Mouse (Mus musculus): ENCODE measurements around the gene Kat7. TPM values are rescaled to one million over a fixed set of nuclear protein-coding genes. Genes with fewer than 3 reads are reported as not detected.

The Kat7 gene
- polyA plus RNA-seq, 1 experiment from 2014 or later, result 85.3 TPM

DNA sequence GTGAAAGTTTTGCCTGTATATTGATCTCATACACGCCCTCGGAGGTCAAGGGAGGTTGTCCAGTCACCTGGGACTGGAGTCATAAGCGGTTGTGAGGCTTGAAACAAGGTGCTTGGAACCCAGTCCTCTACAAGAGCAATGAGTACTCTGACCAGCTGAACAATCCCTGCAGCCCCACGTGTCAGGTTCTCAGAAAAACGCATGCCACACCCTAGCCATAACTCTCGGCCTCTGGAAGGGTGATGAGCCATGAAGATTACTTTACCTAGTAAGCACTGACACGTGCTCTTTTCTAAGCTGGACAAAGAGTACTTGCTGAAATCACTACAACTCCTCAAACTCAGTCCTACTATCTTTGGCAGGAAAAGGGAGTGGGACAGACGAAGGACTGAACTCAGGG, 2.5 kb downstream of the Kat7 start:
- no peak overlapping the region for H3K27ac ChIP-seq (replicated peaks)
- no peak for ATAC-seq (ENCODE audit: low FRiP score, low read depth)
- H3K9me3 ChIP-seq, result no peaks in the 10 kb centered on the region
- no peaks in the 10 kb centered on the region for H3K27me3 ChIP-seq
- no peak overlapping the region for H3K9ac ChIP-seq (replicated peaks)
- WGBS, result 89% methylated on average over 8 of the region's 8 CpGs
- peaks cover 29% of the 10 kb centered on the region for H3K36me3 ChIP-seq
- no peak overlapping the region for H3K4me3 ChIP-seq
- H3K4me1 ChIP-seq, result peaks cover 29% of the 10 kb centered on the region
- no peak overlapping the region for H3K4me2 ChIP-seq (replicated peaks)

DNA sequence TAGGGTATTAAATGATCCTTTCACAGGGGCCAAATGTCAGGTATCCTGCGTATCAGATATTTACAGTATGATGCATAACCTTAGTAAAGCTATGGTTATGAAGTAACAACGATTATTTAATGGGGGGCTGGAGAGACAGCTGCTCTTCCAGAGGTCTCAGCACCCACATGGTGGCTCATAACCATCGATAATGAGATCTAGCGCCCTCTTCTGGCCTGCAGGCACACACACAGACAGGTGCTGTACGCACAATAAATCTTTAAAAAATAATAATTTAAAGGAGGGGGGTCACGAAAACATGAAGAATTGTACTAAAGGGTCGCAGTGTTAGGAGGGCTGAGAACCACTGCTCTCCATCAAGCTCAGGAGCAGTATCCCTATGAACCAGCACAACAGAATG, 4.4 kb downstream of the Kat7 start:
- no peak for ATAC-seq (ENCODE audit: low FRiP score, low read depth)
- peaks cover 48% of the 10 kb centered on the region for H3K36me3 ChIP-seq

DNA sequence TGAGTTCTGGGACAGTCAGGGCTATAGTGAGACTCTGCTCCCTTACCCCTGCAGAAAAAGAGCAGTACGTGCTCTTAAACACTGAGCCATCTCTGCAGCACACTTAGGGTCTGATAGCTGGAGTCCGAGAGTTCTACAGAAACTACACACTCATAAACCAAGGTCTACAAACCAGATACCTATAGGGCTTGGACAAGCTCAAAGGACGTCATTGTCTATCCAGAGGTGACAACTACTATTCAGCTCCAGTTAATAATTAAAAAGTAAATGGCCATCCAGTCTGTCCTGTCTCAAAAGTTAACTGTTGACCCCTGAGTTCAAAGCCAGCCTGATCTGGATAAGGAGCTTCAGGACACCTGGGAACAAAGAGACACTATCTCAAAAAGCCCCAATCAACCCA, 8.3 kb downstream of the Kat7 start:
- H3K36me3 ChIP-seq, result peaks cover 82% of the 10 kb centered on the region
- no peak overlapping the region for H3K9ac ChIP-seq (replicated peaks)
- ATAC-seq (ENCODE audit: low FRiP score, low read depth), result no peak
- H3K27ac ChIP-seq (replicated peaks), result no peak overlapping the region
- no peak overlapping the region for H3K4me3 ChIP-seq
- H3K4me2 ChIP-seq (replicated peaks), result no peak overlapping the region
- H3K9me3 ChIP-seq, result no peaks in the 10 kb centered on the region
- H3K27me3 ChIP-seq, result no peaks in the 10 kb centered on the region
- WGBS, result 89% methylated on average over 3 of the region's 3 CpGs
- no peaks in the 10 kb centered on the region for H3K4me1 ChIP-seq

More for the DNA sequence above, 4.4 kb downstream of the Kat7 start:
- Histone ChIP-seq H3K4me1 (peaks cover 14% of the 10 kb centered on the region), H3K9ac (replicated peaks) (no peak overlapping the region), H3K9me3 (no peaks in the 10 kb centered on the region), H3K27me3 (no peaks in the 10 kb centered on the region), H3K4me2 (replicated peaks) (no peak overlapping the region), H3K4me3 (no peak overlapping the region), H3K27ac (replicated peaks) (no peak overlapping the region)
- 91% methylated on average over 7 of the region's 7 CpGs for WGBS

DNA sequence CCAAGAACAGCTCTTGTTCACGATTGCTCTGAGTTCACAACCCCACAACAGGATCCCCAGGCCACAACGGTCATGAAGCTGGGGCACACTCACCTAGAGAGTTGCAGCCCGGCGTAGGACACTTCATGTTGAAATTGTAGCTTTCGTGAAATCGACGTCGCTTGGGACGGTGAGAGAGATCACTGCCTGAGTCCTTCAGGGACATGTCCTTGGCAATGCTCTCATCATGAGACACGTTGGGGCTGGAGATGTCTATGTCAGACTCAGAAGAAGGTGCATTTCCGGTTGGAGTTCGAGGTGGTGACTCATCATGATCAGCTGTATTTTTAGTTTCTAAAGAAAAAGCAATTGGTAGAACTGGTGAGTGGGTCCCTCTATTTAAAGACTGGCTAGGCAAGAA, 10.2 kb downstream of the Kat7 start:
- H3K9ac ChIP-seq (replicated peaks), result no peak overlapping the region
- H3K36me3 ChIP-seq, result peaks cover 71% of the 10 kb centered on the region
- H3K4me3 ChIP-seq, result no peak overlapping the region
- no peaks in the 10 kb centered on the region for H3K9me3 ChIP-seq
- no peaks in the 10 kb centered on the region for H3K27me3 ChIP-seq
- H3K4me2 ChIP-seq (replicated peaks), result no peak overlapping the region
- H3K4me1 ChIP-seq, result no peaks in the 10 kb centered on the region
- ATAC-seq (ENCODE audit: low FRiP score, low read depth), result no peak
- H3K27ac ChIP-seq (replicated peaks), result no peak overlapping the region
- WGBS, result 96% methylated on average over 12 of the region's 12 CpGs

DNA sequence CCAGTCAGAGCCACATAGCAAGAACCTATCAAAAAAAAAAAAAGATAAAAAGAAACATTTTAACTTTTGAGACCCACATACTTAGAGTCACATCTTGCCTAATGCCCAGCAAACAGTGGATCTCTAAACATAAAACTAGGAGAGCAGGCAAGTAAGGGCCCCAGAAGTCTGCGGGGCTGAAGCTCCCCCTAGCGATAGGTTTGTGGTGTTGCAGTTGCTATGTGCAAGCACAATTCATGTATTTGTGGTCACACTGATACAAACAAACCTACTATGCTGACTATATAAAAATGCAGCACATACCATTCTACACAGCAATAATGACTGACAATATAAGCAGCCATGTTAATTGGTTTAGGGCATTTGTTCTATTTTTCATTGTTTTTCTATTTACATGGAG, 11.9 kb downstream of the Kat7 start:
- Histone ChIP-seq H3K9me3 (no peaks in the 10 kb centered on the region), H3K4me3 (no peak overlapping the region), H3K27me3 (no peaks in the 10 kb centered on the region), H3K4me1 (no peaks in the 10 kb centered on the region), H3K27ac (replicated peaks) (no peak overlapping the region), H3K4me2 (replicated peaks) (no peak overlapping the region), H3K9ac (replicated peaks) (no peak overlapping the region), H3K36me3 (peaks cover 75% of the 10 kb centered on the region)
- 23% methylated on average over 2 of the region's 2 CpGs for WGBS
- no peak for ATAC-seq (ENCODE audit: low FRiP score, low read depth)

DNA sequence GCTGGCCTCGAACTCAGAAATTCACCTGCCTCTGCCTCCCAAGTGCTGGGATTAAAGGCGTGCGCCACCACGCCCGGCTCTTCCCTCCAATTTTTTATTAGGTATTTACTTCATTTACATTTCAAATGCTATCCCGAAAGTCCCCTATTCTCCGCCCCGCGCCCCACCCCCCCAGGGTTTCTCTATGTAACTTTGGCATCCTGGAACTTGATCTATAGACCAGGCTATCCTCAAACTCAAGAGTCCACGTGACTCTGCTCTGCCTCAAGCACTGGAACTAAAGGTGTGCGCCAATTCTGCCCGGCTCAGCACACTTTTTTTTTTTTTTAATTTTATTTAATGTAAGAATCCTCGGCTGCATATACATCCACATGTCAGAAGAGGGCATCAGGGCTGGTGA, 14.3 kb downstream of the Kat7 start:
- no peak for ATAC-seq (ENCODE audit: low FRiP score, low read depth)
- no peak overlapping the region for H3K4me2 ChIP-seq (replicated peaks)
- H3K9ac ChIP-seq (replicated peaks), result no peak overlapping the region
- no peaks in the 10 kb centered on the region for H3K4me1 ChIP-seq
- no peak overlapping the region for H3K27ac ChIP-seq (replicated peaks)
- 96% methylated on average over 13 of the region's 13 CpGs for WGBS
- peaks cover 72% of the 10 kb centered on the region for H3K36me3 ChIP-seq
- H3K27me3 ChIP-seq, result no peaks in the 10 kb centered on the region
- H3K9me3 ChIP-seq, result no peaks in the 10 kb centered on the region
- no peak overlapping the region for H3K4me3 ChIP-seq

DNA sequence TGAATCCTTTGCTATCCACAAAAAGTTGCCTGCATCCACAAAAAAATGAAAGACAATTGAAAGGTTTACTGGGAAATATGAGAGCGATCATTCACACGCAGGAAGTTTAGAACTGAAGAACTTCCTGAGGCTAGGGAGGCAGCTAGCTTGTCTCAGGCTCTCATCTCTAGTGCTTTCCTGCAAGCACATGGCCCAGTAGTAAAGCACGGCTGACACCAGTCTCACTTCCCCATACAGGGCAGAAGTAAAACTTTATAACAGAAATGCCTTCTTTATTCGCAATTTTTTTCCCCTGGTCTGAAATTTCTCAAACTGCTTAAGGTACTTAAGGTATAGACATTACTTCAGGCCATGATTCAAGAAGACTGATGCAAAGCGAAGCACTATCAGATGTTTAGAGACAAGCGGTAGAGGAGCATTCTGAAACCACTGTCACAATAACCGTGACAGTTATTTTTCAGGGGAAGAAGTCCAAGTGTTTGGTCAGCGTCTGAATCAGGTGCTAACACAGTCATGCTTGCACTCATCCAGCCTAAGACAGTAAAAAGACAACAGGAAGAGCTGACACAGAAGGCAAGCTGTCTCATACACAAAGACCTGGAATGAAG, 16.9 kb downstream of the Kat7 start:
- no peaks in the 10 kb centered on the region for H3K9me3 ChIP-seq
- no peak overlapping the region for H3K27ac ChIP-seq (replicated peaks)
- 91% methylated on average over 8 of the region's 8 CpGs for WGBS
- peaks cover 65% of the 10 kb centered on the region for H3K36me3 ChIP-seq
- ATAC-seq (ENCODE audit: low FRiP score, low read depth), result no peak
- no peaks in the 10 kb centered on the region for H3K27me3 ChIP-seq
- no peak overlapping the region for H3K9ac ChIP-seq (replicated peaks)
- no peak overlapping the region for H3K4me2 ChIP-seq (replicated peaks)
- no peaks in the 10 kb centered on the region for H3K4me1 ChIP-seq
- H3K4me3 ChIP-seq, result no peak overlapping the region

DNA sequence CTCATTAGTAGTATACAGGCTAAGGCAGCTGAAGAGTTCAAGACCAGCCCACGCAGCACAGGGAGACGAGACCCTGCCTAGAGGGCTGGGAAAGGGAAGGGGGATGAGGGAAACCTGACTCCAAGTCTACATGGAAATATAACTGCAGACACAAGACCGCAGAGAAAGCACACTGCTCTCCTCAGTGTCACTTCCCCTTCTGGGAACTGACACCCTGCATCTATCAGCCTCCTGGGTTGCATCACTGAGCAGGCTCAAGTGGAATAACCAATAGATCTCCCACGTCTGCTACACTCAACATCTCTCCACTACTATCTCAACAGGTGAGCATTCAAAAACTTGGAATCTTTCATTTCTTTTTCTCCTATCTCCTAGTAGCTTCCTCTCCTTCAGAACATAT, 18.0 kb downstream of the Kat7 start:
- Histone ChIP-seq H3K9me3 (no peaks in the 10 kb centered on the region), H3K4me2 (replicated peaks) (no peak overlapping the region), H3K27me3 (no peaks in the 10 kb centered on the region), H3K27ac (replicated peaks) (no peak overlapping the region), H3K4me3 (no peak overlapping the region), H3K4me1 (no peaks in the 10 kb centered on the region), H3K9ac (replicated peaks) (no peak overlapping the region), H3K36me3 (peaks cover 67% of the 10 kb centered on the region)
- 80% methylated on average over 4 of the region's 4 CpGs for WGBS
- no peak for ATAC-seq (ENCODE audit: low FRiP score, low read depth)

DNA sequence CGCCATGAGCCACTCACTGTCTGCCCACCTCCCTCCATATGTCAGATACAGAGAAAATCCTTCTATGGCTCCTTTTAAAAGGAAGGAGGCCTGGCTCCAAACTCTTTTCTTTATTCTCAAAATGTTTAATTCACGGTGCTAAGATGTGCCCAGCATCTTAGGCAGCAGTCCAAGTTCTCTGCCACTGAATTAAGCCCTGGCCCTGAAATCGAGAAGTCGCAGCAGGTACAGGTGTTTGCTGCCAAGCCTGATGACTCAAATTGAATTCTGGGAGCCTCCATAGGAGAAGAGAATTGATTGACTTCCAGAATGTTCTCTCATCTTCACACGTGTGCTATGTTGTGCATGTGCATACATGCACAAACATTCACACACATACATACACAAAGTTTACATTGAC, 27.7 kb downstream of the Kat7 start:
- WGBS, result 93% methylated on average over 5 of the region's 5 CpGs
- Histone ChIP-seq H3K4me2 (replicated peaks) (no peak overlapping the region), H3K36me3 (peaks cover 96% of the 10 kb centered on the region)

DNA sequence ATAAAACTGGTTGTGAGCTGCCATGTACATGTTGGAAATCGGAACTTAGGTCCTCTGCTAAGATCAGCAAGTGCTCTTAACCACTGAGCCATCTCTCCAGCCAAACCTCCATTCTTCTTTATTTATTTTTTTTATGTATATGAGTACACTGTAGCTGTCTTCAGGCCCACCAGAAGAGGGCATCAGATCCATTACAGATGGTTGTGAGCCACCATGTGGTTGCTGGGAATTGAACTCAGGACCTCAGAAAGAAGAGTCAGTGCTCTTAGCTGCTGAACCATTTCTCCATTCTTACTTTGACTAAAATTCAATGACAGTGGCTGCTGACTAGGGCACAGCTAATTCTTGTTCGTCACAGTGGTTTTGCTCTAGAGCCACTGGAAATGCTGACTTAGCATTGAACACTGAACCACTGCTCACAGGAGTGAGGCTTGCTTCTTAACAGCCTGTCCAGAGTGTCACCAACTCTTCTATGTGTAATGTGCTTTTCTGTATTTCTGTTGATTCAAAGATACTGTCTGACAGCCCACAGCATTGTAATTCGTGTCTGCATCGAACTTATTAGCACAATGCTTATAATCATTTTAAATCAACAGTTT, 30.9 kb downstream of the Kat7 start:
- no peak for ATAC-seq (ENCODE audit: low FRiP score, low read depth)
- WGBS, result 92% methylated on average over 4 of the region's 4 CpGs
- Histone ChIP-seq H3K4me2 (replicated peaks) (no peak overlapping the region), H3K27ac (replicated peaks) (no peak overlapping the region), H3K9me3 (no peaks in the 10 kb centered on the region), H3K9ac (replicated peaks) (no peak overlapping the region), H3K27me3 (no peaks in the 10 kb centered on the region), H3K36me3 (peaks cover 97% of the 10 kb centered on the region), H3K4me1 (no peaks in the 10 kb centered on the region), H3K4me3 (no peak overlapping the region)

More for the DNA sequence above, 27.7 kb downstream of the Kat7 start:
- Histone ChIP-seq H3K9ac (replicated peaks) (no peak overlapping the region), H3K4me3 (no peak overlapping the region), H3K27ac (replicated peaks) (no peak overlapping the region), H3K27me3 (no peaks in the 10 kb centered on the region), H3K4me1 (no peaks in the 10 kb centered on the region), H3K9me3 (no peaks in the 10 kb centered on the region)
- ATAC-seq (ENCODE audit: low FRiP score, low read depth), result no peak

DNA sequence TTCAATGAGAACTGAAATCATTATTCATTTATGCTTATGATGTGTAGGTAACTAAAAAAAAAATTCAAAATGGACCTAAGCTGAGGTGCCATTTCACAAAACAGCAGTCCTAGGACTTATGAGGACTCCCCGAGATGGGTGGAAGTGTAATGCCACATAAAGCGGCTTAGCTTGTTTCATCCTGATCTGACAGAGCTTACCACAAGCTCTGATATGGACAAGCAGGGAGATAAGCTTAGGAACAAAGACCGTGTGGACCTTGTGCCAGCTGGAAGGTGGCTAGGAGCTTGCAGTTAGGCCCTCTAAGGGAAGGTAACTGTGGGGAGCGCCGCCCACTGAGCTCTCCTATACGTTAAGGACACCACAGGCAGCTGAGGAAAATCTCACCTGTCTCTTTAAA, 34.0 kb downstream of the Kat7 start:
- Histone ChIP-seq H3K27ac (replicated peaks) (no peak overlapping the region), H3K9me3 (no peaks in the 10 kb centered on the region), H3K4me1 (no peaks in the 10 kb centered on the region), H3K4me3 (no peak overlapping the region), H3K27me3 (no peaks in the 10 kb centered on the region), H3K36me3 (peaks cover 98% of the 10 kb centered on the region), H3K4me2 (replicated peaks) (no peak overlapping the region), H3K9ac (replicated peaks) (no peak overlapping the region)
- WGBS, result 91% methylated on average over 6 of the region's 6 CpGs
- no peak for ATAC-seq (ENCODE audit: low FRiP score, low read depth)

DNA sequence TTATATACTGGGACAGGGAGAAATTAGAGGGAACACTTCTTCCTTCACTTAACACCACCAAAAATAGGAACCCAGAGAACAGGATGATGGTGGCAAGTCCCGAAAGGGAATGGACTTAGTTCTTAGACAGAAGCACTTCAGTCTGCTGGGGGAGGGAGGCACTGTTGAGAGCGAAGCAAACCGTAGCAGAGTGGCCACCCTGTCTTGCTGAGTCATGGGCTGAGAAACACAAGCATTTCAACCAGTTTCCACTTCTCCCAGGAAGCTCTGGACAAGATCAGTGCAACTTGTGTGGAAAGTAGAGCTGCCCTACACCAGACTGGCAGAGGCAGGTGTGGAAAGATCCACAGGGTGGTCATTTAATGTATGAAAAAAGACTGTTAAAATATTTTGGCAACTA, 35.4 kb downstream of the Kat7 start:
- Histone ChIP-seq H3K36me3 (peaks cover 99% of the 10 kb centered on the region), H3K27me3 (no peaks in the 10 kb centered on the region), H3K9me3 (no peaks in the 10 kb centered on the region), H3K4me1 (no peaks in the 10 kb centered on the region), H3K9ac (replicated peaks) (no peak overlapping the region), H3K4me3 (no peak overlapping the region), H3K27ac (replicated peaks) (no peak overlapping the region), H3K4me2 (replicated peaks) (no peak overlapping the region)
- 90% methylated on average over 3 of the region's 3 CpGs for WGBS
- ATAC-seq (ENCODE audit: low FRiP score, low read depth), result no peak

DNA sequence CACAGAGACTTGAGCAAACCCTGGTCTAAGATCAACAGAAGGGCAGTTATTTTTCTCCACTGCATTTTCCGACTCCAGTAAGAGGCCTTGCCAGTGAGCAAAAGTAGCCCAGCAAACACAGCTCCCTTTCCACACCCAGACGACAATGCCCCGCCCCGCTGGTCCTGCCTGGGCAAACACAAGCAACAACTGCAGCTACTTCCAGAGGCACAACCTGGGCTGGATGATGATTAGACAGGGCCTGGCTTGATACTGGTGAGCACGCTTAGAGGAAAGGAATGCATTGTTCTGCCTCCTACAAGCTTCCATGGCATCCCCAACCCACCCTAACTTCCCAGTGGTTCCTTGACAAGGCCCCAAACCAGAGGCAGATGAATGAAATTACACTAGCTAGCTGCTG, 36.4 kb downstream of the Kat7 start:
- Histone ChIP-seq H3K27ac (replicated peaks) (no peak overlapping the region), H3K4me3 (no peak overlapping the region), H3K9ac (replicated peaks) (no peak overlapping the region), H3K4me1 (no peaks in the 10 kb centered on the region), H3K9me3 (no peaks in the 10 kb centered on the region), H3K4me2 (replicated peaks) (no peak overlapping the region), H3K27me3 (no peaks in the 10 kb centered on the region), H3K36me3 (peaks cover 92% of the 10 kb centered on the region)
- no peak for ATAC-seq (ENCODE audit: low FRiP score, low read depth)
- 84% methylated on average over 5 of the region's 5 CpGs for WGBS

Data from midbrain, embryonic 12.5 days (tissue).